Mouse (Mus musculus) cortical plate, adult 2 months (tissue): Measurements from ENCODE around the gene Ttc21b.

Source experiments
- CTCF ChIP-seq: fragments of 200-500 bp; IDR thresholded peaks from 2 replicates; pipeline ENCODE4 v1.5.1; 2011; ENCODE audit warnings: mild to moderate bottlenecking, control low read depth, low read length; ENCODE audit not compliant: insufficient read depth; ENCODE audit errors: extremely low read depth
- POLR2A ChIP-seq: fragments of 200-500 bp; IDR thresholded peaks from 2 replicates; pipeline ENCODE4 v1.6.1; 2011; ENCODE audit warnings: mild to moderate bottlenecking, low read length, control low read depth; ENCODE audit not compliant: insufficient read depth; ENCODE audit errors: extremely low read depth

- no peak for TF ChIP-seq CTCF
- no peak for TF ChIP-seq POLR2A
Observed at GRCm38 (mm10) chr2:66204218-66204617, 52.2 kb downstream of the Ttc21b start.
